Mouse (Mus musculus) stomach, postnatal 0 days (tissue): ENCODE data around the gene Akap1. TPM values are rescaled to one million over a fixed set of nuclear protein-coding genes. Genes with fewer than 3 reads are reported as not detected.

Source experiments
- ATAC-seq: fragments of 200-750 bp; cut with Nextera tagmentation; 2 replicates; pipeline ENCODE4 v1.8.0; 2017; ENCODE audit not compliant: low FRiP score, low TSS enrichment
- DNase-seq: peaks from one replicate; pipeline ENCODE4 v3.0.0-alpha.2; 2016; ENCODE audit warnings: low spot score
- H3K27ac ChIP-seq: fragments of 300-500 bp; sonication (generic); replicated peaks from 2 replicates; pipeline ENCODE4 v1.5.1; 2014; ENCODE audit warnings: mild to moderate bottlenecking, control low read depth
- H3K27me3 ChIP-seq: fragments of 300-500 bp; sonication (generic); 2 replicates; pipeline ENCODE4 v1.6.1; 2014; ENCODE audit warnings: low read length; ENCODE audit not compliant: control insufficient read depth, insufficient read depth
- H3K36me3 ChIP-seq: fragments of 300-500 bp; sonication (generic); 2 replicates; pipeline ENCODE4 v1.6.1; 2014; ENCODE audit warnings: low read length, mixed read lengths; ENCODE audit not compliant: control insufficient read depth, insufficient read depth
- H3K4me1 ChIP-seq: fragments of 300-500 bp; sonication (generic); replicated peaks from 2 replicates; pipeline ENCODE4 v1.6.1; 2014; ENCODE audit warnings: antibody characterized with exemption; ENCODE audit not compliant: control insufficient read depth, insufficient read depth
- H3K4me2 ChIP-seq: fragments of 300-500 bp; sonication (generic); replicated peaks from 2 replicates; pipeline ENCODE4 v1.6.1; 2014; ENCODE audit warnings: low read depth, mild to moderate bottlenecking, control low read depth, moderate library complexity
- H3K4me3 ChIP-seq: fragments of 300-500 bp; sonication (generic); 2 replicates; pipeline ENCODE4 v1.5.1; 2014; ENCODE audit warnings: low read depth, low read length, control low read depth
- H3K9ac ChIP-seq: fragments of 300-500 bp; sonication (generic); 2 replicates; pipeline ENCODE4 v1.6.1; 2014; ENCODE audit warnings: mild to moderate bottlenecking, low read length, control low read depth, mixed read lengths
- H3K9me3 ChIP-seq: fragments of 300-500 bp; sonication (generic); 2 replicates; pipeline ENCODE4 v1.6.1; 2016; ENCODE audit warnings: low read length; ENCODE audit not compliant: control insufficient read depth
- CTCF ChIP-seq: IDR thresholded peaks from 2 replicates; pipeline ENCODE4 v1.5.1; 2016; ENCODE audit warnings: antibody characterized with exemption, low read depth, mild to moderate bottlenecking, moderate library complexity
- EP300 ChIP-seq: optimal IDR thresholded peaks from 2 replicates; pipeline ENCODE3; 2016; ENCODE audit warnings: antibody characterized with exemption
- WGBS: fragments of 180-500 bp; shearing (Covaris S2); extraction: QIAGEN DNeasy Blood & Tissue Kit; methylation state at CpG from one replicate; pipeline ENCODE4 v1.1.7; 2014; 5-methylcytosine and 5-hydroxymethylcytosine counted together
- polyA plus RNA-seq: library from polyadenylated mRNA; unstranded; fragments of >200 nt; fragmentation: Nextera tagmentation; extraction: Ambion mirVana; gene quantifications from 2 replicates; pipeline ENCODE4 v1.2.1, GENCODE M21; 2015

The Akap1 gene
- polyA plus RNA-seq, 1 experiment from 2014 or later = 14.4 TPM

- no peak overlapping the region for H3K9ac ChIP-seq
- no peak for ATAC-seq
- DNase-seq = no peak
- H3K4me2 ChIP-seq = no peak overlapping the region
- TF ChIP-seq CTCF = no peak
- TF ChIP-seq EP300 = no peak
- H3K27ac ChIP-seq = no peak overlapping the region
- H3K9me3 ChIP-seq = no peaks in the 10 kb centered on the region
- no peak overlapping the region for H3K4me3 ChIP-seq
- no peaks in the 10 kb centered on the region for H3K36me3 ChIP-seq
- H3K4me1 ChIP-seq = no peaks in the 10 kb centered on the region
- WGBS = 81% methylated on average over 8 of the region's 8 CpGs
- H3K27me3 ChIP-seq = no peaks in the 10 kb centered on the region
Observed at GRCm38 (mm10) chr11:88796207-88796606, 68.2 kb downstream of the Akap1 start.

GRCm38 (mm10) chr11:88789893-88790292, 74.5 kb downstream of the Akap1 start:
- ATAC-seq = no peak
- 82% methylated on average over 2 of the region's 2 CpGs for WGBS

GRCm38 (mm10) chr11:88786816-88787215, 77.6 kb downstream of the Akap1 start:
- no peak overlapping the region for H3K27ac ChIP-seq
- peak; percentile 68; the same call in 1 of the 2 replicates for ATAC-seq
- no peak overlapping the region for H3K4me2 ChIP-seq
- no peak overlapping the region for H3K9ac ChIP-seq
- H3K9me3 ChIP-seq = no peaks in the 10 kb centered on the region
- WGBS = 48% methylated on average over 7 of the region's 7 CpGs
- TF ChIP-seq EP300 = no peak
- TF ChIP-seq CTCF = no peak
- no peaks in the 10 kb centered on the region for H3K27me3 ChIP-seq
- peak; percentile 44 for DNase-seq
- no peaks in the 10 kb centered on the region for H3K4me1 ChIP-seq
- H3K36me3 ChIP-seq = no peaks in the 10 kb centered on the region
- H3K4me3 ChIP-seq = no peak overlapping the region

More at GRCm38 (mm10) chr11:88789893-88790292, 74.5 kb downstream of the Akap1 start:
- no peaks in the 10 kb centered on the region for H3K4me1 ChIP-seq
- TF ChIP-seq EP300 (no peak), CTCF (no peak)
- DNase-seq = no peak
- H3K4me3 ChIP-seq = no peak overlapping the region
- H3K36me3 ChIP-seq = no peaks in the 10 kb centered on the region
- H3K27ac ChIP-seq = no peak overlapping the region
- H3K9ac ChIP-seq = no peak overlapping the region
- H3K4me2 ChIP-seq = no peak overlapping the region
- no peaks in the 10 kb centered on the region for H3K9me3 ChIP-seq
- H3K27me3 ChIP-seq = no peaks in the 10 kb centered on the region

DNA sequence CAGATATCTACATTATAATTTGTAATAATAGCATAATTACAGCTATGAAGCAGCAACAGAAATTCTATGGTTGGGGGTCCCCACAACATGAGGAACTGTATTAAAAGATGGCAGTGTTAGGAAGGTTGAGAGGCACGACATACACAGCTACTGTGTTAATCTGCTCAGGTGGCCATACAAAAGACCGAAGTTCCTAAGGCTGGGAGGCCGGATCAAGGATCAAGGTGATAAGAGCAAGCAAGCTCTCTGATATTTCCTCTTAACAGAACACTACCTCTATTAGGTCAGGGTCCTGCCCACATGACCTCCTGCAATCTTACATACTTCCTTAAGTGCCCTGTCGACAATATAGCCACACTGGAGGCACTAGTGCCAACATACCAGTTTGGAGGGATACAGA, 80.9 kb downstream of the Akap1 start:
- no peaks in the 10 kb centered on the region for H3K36me3 ChIP-seq
- TF ChIP-seq EP300 (no peak), CTCF (no peak)
- no peak overlapping the region for H3K4me3 ChIP-seq
- 59% methylated on average over 4 of the region's 4 CpGs for whole genome bisulfite sequencing
- no peaks in the 10 kb centered on the region for H3K4me1 ChIP-seq
- ATAC-seq (no peak), DNase-seq (no peak)
- no peaks in the 10 kb centered on the region for H3K27me3 ChIP-seq
- H3K27ac ChIP-seq = no peak overlapping the region
- no peak overlapping the region for H3K9ac ChIP-seq
- H3K9me3 ChIP-seq = no peaks in the 10 kb centered on the region
- H3K4me2 ChIP-seq = no peak overlapping the region

DNA sequence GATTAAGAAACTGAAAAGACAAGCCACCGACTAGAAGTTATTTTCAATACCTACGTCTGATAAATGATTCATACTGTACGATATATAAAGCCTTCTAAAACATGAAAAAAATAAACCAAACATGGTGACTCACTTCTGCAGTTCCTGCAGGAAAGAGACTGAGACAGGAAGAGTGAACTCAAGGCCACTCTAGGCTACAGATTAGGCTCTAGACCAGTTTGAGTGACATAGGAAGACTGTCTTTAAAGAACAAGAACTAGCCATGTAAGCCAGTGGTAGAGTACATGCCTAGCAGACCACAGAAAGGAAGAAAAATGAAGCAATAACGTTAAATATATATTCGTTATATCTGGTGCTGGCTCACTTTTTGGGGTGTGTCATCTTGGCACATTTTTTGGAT, 81.9 kb downstream of the Akap1 start:
- Histone ChIP-seq H3K27ac (no peak overlapping the region), H3K27me3 (no peaks in the 10 kb centered on the region), H3K9me3 (no peaks in the 10 kb centered on the region), H3K9ac (no peak overlapping the region), H3K4me2 (no peak overlapping the region), H3K4me3 (no peak overlapping the region), H3K4me1 (no peaks in the 10 kb centered on the region), H3K36me3 (no peaks in the 10 kb centered on the region)
- DNase-seq = no peak
- TF ChIP-seq CTCF = no peak
- no peak for TF ChIP-seq EP300
- WGBS = 60% methylated on average over 5 of the region's 5 CpGs
- no peak for ATAC-seq

Other genes with a start within 250 kb of the Akap1 start
- gene Msi2, start 146.1 kb downstream of the Akap1 start, polyA plus RNA-seq = 6.7 and 7.3 TPM in 2 replicates
- 67.2 and 67.8 TPM in 2 replicates for gene Scpep1, start 90.9 kb upstream of the Akap1 start, polyA plus RNA-seq
- not detected in 2 replicates for gene Elobl, start 102.3 kb upstream of the Akap1 start, polyA plus RNA-seq
- 5.9 and 6.2 TPM in 2 replicates for gene Coil, start 105.7 kb upstream of the Akap1 start, polyA plus RNA-seq
- 28.3 and 29.5 TPM in 2 replicates for gene Trim25, start 134.8 kb upstream of the Akap1 start, polyA plus RNA-seq
- gene Dgke, start 202.3 kb upstream of the Akap1 start, polyA plus RNA-seq = 1.9 and 2.2 TPM in 2 replicates
- gene Gm525, start 209.3 kb upstream of the Akap1 start, polyA plus RNA-seq = 0.68 and 1.7 TPM in 2 replicates